Mouse (Mus musculus): ENCODE data around the gene Rps6.

GRCm38 (mm10) chr4:86884945-86885344, 27.7 kb upstream of the Rps6 start:
- TF ChIP-seq CTCF (IDR thresholded peaks at IDR 0.05; ENCODE audit: insufficient read depth, low read depth, low read length), result no peak
- no peak for TF ChIP-seq POLR2A (IDR thresholded peaks at IDR 0.05; ENCODE audit: insufficient read depth, low read depth, low read length)

Data from olfactory bulb, adult 2 months (tissue).